Mouse (Mus musculus) induced T-regulatory cell, adult 2 months (primary cell): ENCODE data around the gene Kcnk13.
A peak's percentile ranks its signal among the peaks of the same experiment; 100 is the strongest.

Source experiments
- DNase-seq: peaks from one replicate; pipeline ENCODE4 v3.0.0-alpha.2; 2012; ENCODE audit warnings: low read depth

Kcnk13 gene

DNA sequence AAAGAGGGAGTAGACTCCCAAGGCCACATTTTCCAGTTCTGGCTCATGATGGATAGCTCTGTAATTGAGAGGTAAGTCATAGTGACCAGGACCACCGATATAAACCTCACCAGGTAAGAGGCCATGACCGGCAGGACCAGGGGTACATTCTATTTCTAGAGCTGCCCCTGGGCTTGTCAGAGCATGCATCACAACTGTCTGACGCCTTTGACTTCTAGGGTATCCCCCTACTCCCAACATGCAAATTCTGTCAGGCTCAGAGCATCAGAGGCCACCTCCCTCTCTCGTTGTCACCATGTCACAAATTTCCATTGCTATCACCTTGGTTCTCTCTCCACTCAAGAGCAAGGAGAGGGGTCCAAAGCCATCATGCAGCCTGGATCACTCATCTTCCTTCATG, 126.5 kb downstream of the Kcnk13 start:
- no peak for DNase-seq

DNA sequence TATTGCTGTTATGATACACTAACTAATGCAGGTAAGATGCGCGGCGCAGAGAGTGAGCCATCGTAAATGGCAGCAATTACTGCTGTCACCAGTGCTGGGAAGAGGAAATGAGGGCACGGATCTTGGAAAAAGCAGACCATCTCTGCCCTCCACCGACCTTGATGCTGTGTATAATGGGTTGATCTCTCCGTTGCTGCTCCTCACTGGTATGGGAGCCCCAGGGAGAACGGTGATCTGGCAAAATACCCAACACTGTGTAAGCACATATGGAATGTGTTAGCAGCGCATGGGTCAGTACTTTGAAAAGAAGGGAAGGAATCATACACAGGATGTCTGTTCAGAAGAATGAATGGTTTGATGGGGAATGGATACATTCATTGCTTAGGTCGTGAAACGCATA, 128.7 kb downstream of the Kcnk13 start:
- no peak for DNase-seq

DNA sequence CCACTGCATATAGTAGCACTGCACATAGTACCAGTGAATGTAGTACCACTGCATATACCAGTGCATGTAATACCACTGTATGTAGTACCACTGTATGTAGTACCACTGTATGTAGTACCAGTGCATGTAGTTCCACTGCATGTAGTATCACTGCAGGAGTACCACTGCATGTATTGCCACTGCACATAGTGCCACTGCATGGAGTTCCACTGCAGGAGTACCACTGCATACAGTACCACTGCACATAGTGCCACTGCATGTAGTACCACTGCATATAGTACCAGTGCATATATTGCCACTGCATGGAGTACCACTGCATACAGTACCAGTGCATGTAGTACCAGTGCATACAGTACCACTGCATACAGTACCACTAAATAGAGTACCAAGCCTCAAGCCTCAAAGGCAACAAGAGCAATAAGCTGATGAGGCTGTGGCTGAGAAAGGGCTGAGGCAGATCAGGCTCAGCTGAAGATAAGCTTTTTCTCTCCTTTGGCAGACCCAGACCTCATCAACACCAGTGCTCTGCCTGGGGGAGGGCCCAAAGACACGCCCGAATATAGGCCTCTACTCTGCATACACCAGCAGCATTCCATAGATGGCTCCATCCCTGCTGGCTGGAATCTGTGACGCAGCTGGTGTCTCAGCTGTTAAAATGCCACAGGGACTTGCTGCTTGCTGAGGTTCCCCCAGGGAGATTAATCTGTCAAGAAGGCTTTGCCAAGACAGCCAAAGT, 135.8 kb downstream of the Kcnk13 start:
- DNase-seq = no peak

DNA sequence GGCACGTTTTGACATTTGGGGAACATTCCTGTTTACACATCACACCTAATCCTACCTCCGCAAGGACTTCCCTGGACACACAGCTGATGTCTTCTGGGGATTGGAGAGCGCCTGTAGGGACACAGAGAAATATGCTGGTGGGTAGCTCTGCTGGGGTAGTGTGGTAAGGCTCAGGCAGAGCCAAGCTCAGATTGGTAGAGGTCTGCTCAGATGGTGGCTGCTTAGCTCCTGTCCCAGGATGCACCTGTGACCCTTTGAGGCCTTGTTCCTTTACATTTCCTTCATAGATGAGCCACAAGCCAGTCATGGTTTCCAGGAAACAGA, 136.4 kb downstream of the Kcnk13 start:
- no peak for DNase-seq

DNA sequence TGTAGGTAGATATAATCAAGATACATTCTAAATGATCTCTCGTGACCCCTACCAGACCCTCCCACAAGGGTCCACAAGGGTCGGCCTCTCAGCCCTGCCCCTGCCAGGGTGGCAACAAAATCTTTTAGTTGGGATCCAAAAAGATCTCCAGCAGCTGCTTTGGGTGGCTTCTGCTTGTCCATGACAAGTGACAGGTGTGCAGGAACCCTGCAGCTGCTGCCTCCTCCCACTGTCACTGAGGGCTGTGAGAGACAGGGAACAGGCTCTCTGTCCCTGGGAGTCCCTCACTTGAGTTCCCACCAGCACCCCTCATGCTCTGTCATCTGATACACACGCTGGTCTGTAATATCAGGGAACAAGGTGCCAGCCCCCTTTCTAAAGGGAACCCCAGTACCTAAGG, 137.4 kb downstream of the Kcnk13 start:
- DNase-seq = no peak

DNA sequence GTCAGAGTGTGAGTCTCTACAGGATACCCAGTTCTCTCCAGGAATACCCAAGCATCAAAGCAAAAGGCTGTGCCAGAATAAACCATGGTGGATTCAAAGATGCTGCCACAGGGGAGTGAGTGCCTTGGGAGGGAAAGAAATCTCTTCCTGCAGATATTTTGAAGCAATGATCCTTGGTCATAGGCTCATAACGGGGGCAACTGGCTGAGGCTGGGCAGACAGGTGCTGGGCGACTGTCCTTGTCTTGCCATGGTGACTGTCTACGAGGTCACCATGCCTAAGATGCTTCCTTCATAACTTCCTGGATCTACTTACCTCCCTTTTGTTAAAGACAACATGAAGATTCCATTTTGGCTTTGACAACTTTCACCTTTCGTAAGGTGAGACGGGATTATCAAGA, 140.2 kb downstream of the Kcnk13 start:
- DNase-seq = no peak

DNA sequence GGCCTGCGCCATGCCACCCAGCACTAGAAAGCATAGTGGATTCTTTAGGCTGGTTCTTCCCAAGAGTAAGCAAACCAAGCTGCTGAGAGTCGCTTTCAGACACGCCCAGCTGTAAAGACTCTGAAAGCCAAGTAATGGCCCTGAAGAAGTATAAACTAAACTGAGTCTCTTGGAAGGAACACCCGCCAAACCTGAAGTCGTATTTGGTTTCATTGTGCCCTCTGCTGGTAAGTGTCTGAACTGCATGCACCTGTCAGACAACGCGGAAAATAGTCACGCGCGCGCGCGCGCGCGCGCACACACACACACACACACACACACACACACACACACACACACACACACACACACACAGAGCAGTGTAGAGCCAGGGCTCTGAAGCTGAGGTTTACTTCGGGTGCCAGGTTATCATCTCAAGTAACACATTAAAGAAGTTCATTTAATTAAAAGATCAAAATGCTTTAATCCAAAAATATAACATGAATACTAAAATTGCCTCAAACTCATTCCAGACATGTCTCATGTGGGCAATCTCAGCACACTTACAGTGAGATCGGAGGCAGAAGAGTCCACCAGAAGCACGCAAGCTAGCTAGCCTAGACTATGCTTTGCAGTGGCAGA, 142.1 kb downstream of the Kcnk13 start:
- DNase-seq = peak; percentile 92

DNA sequence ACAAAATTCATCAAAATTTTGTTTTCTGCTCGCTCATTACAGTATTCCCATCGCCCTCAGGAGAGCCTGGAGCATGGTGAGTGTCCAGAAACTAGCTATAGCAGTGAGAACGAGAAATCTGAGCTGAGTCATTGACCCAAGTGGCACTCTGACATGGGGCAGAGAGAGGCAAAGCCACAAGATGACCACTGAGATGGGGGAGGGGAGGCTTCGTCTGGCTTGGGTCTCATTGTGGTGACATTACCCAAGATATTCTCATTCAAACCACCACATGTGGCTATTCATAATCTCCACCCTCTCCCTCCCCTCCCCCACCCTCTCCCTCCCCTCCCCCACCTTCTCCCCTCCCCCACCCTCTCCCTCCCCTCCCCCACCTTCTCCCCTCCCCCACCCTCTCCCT, 143.1 kb downstream of the Kcnk13 start:
- DNase-seq = peak; percentile 26

DNA sequence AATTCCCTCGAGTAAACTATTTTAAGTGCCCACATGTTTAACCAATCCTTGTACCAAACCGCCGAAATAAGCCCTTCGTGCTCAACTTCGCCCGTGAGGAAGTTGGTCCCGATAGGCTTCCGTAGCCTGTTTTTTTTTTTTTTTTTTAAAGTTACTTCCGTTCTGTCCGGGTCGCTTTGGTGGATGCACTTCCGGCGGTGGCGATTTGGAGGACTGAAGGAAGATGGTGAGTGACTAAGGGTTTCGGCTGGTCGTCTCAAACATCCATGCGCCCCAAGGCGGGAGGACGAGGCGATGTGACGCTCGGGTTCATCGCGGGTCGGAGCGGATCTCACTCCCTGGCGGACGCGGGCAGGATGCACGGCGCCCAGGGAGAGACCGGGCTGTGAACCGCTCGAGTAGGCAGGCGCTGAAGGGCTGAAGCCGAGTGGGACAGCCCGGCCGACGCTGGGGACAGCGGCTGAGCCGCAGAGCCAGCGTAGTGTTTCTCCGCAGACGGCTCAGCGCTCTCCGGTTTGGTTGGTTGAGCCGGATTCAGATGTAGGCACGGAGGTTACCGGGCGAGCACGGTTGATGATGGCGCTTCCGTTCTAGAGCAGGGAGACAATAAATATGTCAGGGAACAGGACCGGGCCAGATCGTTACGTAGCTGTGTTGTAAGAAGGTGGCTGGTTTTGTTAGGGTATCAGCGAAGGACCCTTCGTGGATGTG, 145.8 kb downstream of the Kcnk13 start, which contains the start of gene Psmc1:
Gene Psmc1 (plus strand): TSS at position 169 of the 711 bp plus-strand sequence.
- peak; percentile 95 for DNase-seq
